Comparison of ENCODE assay signal across 8 mouse cellular contexts in genomic region chr9:77789615-77790348, GRCm38 (mm10). TPM values are rescaled to one million over a fixed set of nuclear protein-coding genes. Genes with fewer than 3 reads are reported as not detected.
DNase-seq lines count a peak whose midpoint lies in the region; ATAC-seq and TF ChIP-seq lines count a peak whose summit lies in the region.

No protein-coding gene starts in this region.

- WGBS in neural tube, embryonic 15.5 days, result 53% methylated on average over 12 of the region's 12 CpGs

- H3K27me3 ChIP-seq in neural tube, embryonic 15.5 days (replicated peaks), result no peaks in the 10 kb centered on the region

- peak; percentile 40 for DNase-seq in gastrocnemius, adult 2 months
- no peak for DNase-seq in gastrocnemius, adult 18-20 months (ENCODE audit: low spot score)
- DNase-seq in lung, postnatal 10 days, result peak; percentile 41
- DNase-seq in lung, postnatal 36 days, result no peak
- peak; percentile 22 to 34 for DNase-seq in heart, postnatal 36 days
- no peak for DNase-seq in urinary bladder, postnatal 10 days (ENCODE audit: low spot score)
- DNase-seq in thymus, postnatal 36 days, result no peak

- intact Hi-C loops in gastrocnemius, adult 2 months (cut with DNase I), result no loop called here
- intact Hi-C loops in heart, postnatal 36 days (cut with DNase I), result loop anchor here (10.0 kb wide), 1 partner anchor 395 kb away; no protein-coding TSS in a partner anchor

- no peak overlapping the region for H3K4me3 ChIP-seq in gastrocnemius, adult 2 months
- no peak overlapping the region for H3K4me3 ChIP-seq in neural tube, embryonic 15.5 days (replicated peaks)

- peaks cover 72% of the 10 kb centered on the region for H3K36me3 ChIP-seq in neural tube, embryonic 15.5 days

- ATAC-seq in neural tube, embryonic 15.5 days (ENCODE audit: low FRiP score), result peak; percentile 87

- TF ChIP-seq CTCF in gastrocnemius, adult 2 months (IDR thresholded peaks at IDR 0.05), result no peak

- no peak overlapping the region for H3K9ac ChIP-seq in neural tube, embryonic 15.5 days (replicated peaks)

- no peak overlapping the region for H3K4me2 ChIP-seq in neural tube, embryonic 15.5 days

- H3K9me3 ChIP-seq in neural tube, embryonic 15.5 days (replicated peaks), result no peaks in the 10 kb centered on the region

- H3K27ac ChIP-seq in gastrocnemius, adult 2 months, result no peak overlapping the region
- no peak overlapping the region for H3K27ac ChIP-seq in neural tube, embryonic 15.5 days (replicated peaks)

- no peaks in the 10 kb centered on the region for H3K4me1 ChIP-seq in neural tube, embryonic 15.5 days

RNA-seq across cellular contexts. Expression of gene Gclc, which starts 35.4 kb away (rescaled TPM):
- total RNA-seq in gastrocnemius, adult 2 months (2021), result 10 to 100 TPM in 1 of 2 experiments, 1 to 10 TPM in 1; 8.9 to 11.2 TPM
- total RNA-seq in gastrocnemius, adult 18-20 months (2021), result 10 to 100 TPM in 1 of 2 experiments, 1 to 10 TPM in 1; 9.1 to 10.6 TPM
- total RNA-seq in heart, postnatal 36 days (2021), result 10 to 100 TPM in 1 of 2 experiments, 1 to 10 TPM in 1; 9.4 to 13.8 TPM
- 15.2 and 17.2 TPM in 2 replicates for polyA plus RNA-seq in neural tube, embryonic 15.5 days (2015; fragmentation: Nextera tagmentation; extraction: Ambion mirVana)

Comparison
In these comparisons a context has a peak if more than half of its experiments do, and no peak if none do; other contexts are left out.
1. DNase-seq: peak in gastrocnemius, adult 2 months (single experiment), lung, postnatal 10 days (single experiment) and heart, postnatal 36 days (2 of 2); none in gastrocnemius, adult 18-20 months (single experiment), lung, postnatal 36 days (single experiment), urinary bladder, postnatal 10 days (single experiment) and thymus, postnatal 36 days (0 of 2).